Mouse (Mus musculus) gastrocnemius, postnatal 14 days (tissue): ENCODE data around the gene Abhd12b. TPM values are rescaled to one million over a fixed set of nuclear protein-coding genes. Genes with fewer than 3 reads are reported as not detected.

Experiments
- DNase-seq: peaks from one replicate; pipeline ENCODE4 v3.0.0; 2021; ENCODE audit warnings: mixed read lengths
- intact Hi-C: fragments of 180-260 bp; cut with DNase I; formaldehyde crosslinking; loops from one replicate; pipeline ENCODE4 v1.15.1; 2025; ENCODE audit warnings: low total_unique reads
- long read RNA-seq, 2 experiments: library from polyadenylated mRNA; stranded (forward); transcript quantifications; one replicate each; pipeline ENCODE4 v2.0.0; 2021
- total RNA-seq, 2 experiments: library from RNA; stranded (reverse); gene quantifications; 2 replicates each; pipeline ENCODE4 v1.2.3; 2021

Gene Abhd12b
- not detected for total RNA-seq
- long read RNA-seq, experiment 1 = 0 reads
- long read RNA-seq, experiment 2 = 0 reads

- intact Hi-C loops = no loop called here
- DNase-seq = no peak
Observed at GRCm38 (mm10) chr12:70153842-70154241, at the start of gene Abhd12b. Abhd12b (plus strand) TSS chr12:70154142.

DNA sequence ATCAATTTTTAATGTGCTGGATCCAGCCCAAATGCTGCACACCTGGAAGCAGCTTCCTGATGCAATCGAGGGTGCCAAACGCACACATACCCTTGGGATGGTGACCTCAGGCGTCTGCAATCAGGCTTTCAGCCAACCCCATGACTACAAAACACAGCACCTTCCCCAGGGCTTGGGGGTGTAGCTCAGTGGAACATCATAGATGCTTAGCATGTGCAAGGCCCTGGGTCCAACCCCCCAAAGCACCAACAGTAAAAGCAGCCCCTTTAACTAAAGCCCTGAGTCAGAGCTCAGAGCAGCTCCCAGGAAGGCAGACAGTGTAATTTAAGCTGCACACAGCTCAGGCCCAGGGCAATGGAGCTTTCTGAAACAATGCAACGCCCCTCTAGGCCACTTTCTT, 49.7 kb upstream of the Abhd12b start:
- intact Hi-C loops = no loop called here
- DNase-seq = no peak

GRCm38 (mm10) chr12:70104776-70105420, 49.0 kb upstream of the Abhd12b start:
- no peak for DNase-seq
- intact Hi-C loops = no loop called here

GRCm38 (mm10) chr12:70105885-70106284, 48.1 kb upstream of the Abhd12b start:
- no peak for DNase-seq
- intact Hi-C loops = no loop called here

GRCm38 (mm10) chr12:70106508-70106907, 47.4 kb upstream of the Abhd12b start:
- intact Hi-C loops = no loop called here
- no peak for DNase-seq

- no peak for DNase-seq
- intact Hi-C loops = no loop called here
Observed at GRCm38 (mm10) chr12:70108104-70108503, 45.8 kb upstream of the Abhd12b start.

GRCm38 (mm10) chr12:70109921-70110320, 44.0 kb upstream of the Abhd12b start:
- DNase-seq = no peak
- intact Hi-C loops = no loop called here

DNA sequence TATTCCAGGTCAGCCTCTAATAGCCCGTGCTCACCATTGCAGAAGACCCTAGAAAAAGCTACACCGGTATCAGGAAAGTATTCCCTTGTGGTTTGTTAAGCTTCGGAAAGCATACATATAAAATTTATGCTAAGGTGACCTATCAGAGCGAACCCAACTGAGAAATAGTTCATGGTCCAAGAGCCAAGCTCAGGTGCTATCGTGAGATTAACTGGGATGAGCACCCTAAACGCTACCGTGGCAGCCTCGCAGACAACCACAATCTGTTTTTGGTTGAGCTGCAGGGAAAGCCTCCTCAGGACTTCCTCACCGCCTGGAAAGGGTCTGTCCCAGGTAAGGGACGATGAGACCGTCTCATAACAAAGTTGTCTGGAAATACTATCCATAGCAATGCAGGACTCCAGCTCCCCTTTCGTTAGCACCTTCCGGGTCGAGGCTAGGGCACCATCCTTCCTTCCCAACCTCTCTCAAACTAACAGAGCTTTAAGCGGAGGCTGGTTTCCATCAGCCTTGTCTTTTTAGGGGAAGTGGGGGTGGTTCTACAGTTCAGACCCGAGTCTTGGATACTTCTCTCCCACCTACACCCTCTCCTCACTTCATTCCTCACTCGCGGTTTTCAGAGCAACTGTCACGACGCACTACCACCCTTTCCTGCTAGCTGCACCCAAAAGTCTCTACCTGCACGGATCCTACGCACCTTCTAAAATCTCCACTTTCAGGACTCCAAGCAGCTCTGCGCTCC, 43.4 kb upstream of the Abhd12b start:
- DNase-seq = no peak
- intact Hi-C loops = no loop called here

DNA sequence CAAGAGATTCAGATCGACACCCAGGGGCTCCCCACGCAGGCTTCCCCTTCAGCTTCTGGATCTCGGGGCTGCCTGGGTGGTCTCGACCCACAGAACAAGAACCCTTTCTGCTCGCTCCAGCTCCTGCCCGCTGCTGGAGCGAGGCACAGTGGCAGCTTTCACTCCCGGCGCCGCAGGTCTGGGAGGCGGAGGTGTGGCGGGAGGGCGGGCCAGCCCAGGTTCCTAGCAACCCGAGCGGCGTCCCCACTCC, 42.9 kb upstream of the Abhd12b start:
- intact Hi-C loops = no loop called here
- DNase-seq = no peak

GRCm38 (mm10) chr12:70111367-70112089, 42.4 kb upstream of the Abhd12b start:
- intact Hi-C loops = no loop called here
- DNase-seq = peak; percentile 85

DNA sequence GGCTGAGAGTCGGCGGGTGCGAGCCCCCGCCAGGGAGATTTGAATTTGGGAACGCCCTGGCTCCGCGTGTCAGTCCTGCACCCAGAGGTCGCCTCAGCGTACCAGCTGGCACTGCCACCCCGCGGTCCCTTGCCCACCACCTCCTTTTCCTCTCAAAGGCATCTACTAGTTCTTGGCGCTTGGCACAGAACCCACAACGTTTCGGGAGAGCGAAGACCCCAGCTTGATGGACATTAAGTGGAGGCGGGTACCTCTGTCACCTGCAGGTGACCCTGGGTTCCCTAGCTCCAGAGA, 41.9 kb upstream of the Abhd12b start:
- no peak for DNase-seq
- intact Hi-C loops = no loop called here

DNA sequence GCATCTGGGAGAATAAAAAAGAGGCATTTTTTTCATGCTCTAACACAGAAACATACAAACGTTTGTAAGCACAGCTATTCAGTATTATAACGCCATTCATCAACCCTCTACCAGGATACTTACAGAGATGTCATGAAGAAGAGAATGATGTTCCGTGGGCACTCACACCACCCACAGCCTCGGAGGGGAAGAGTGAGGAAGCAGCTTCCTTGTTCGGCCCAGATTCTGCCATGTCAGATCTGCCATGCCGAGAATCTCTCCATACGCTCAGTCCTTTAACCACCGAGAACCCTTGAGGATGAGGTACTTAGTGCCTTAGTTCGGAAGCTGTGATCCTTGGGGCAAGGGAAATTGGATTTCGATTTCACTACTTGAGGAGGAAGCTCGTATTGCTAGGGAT, 40.6 kb upstream of the Abhd12b start, which contains the start of gene Nin:
TSS of gene Nin (minus strand) at position 367 of the 400 bp plus-strand sequence.
- no peak for DNase-seq
- intact Hi-C loops = no loop called here

- intact Hi-C loops = no loop called here
Observed at GRCm38 (mm10) chr12:70117146-70117545, 36.8 kb upstream of the Abhd12b start.

DNA sequence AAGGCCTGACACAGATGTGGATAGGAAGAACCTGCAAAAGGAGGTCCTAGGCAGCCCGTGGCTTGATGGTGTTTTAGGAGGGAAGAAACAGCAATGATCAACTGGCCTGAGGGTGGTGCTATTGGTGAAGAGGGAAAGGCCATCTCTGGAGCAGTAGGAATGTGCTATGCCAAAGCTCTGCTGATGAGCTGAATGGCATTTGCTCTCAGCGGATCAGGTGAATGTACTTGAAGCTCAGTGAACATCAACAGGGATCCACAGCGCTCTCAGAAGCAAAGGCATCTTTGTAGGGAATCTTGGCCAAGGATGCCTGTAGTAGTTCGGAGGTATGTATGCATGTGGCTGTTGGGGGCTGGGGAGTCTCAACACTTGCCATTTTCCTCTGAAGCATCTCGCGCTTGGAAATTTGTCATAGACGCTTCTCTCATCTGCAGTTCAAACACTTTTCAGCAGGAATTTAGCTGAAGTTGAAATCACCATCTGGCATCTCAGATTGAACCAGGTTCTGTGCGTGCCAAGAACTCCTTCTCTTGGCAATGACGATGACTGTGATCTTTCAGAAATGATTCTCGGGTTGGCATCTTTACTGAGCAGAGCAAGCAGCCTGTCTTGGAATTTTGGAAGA, 35.1 kb upstream of the Abhd12b start:
- DNase-seq = no peak
- intact Hi-C loops = no loop called here

More at GRCm38 (mm10) chr12:70117146-70117545, 36.8 kb upstream of the Abhd12b start:
- DNase-seq = no peak

DNA sequence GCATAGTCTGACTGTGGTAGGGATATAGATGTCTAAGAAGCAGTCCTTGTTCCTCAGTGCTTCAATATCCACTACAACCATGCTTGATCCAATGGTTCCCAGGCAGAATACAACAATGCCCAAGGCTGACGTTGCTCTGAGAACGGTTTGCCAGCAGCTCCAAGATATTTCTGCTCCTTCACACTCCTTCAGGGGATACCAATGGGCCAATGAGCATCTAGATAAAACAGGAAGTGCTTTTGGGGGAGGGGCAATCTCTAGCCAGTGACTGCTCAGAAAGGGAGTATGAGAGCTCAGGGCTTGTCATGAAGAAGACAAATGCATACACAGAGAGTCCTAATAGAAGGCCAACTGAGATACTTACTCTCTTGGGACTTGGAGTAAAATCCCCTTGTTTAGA, 34.4 kb upstream of the Abhd12b start:
- intact Hi-C loops = no loop called here
- DNase-seq = no peak

DNA sequence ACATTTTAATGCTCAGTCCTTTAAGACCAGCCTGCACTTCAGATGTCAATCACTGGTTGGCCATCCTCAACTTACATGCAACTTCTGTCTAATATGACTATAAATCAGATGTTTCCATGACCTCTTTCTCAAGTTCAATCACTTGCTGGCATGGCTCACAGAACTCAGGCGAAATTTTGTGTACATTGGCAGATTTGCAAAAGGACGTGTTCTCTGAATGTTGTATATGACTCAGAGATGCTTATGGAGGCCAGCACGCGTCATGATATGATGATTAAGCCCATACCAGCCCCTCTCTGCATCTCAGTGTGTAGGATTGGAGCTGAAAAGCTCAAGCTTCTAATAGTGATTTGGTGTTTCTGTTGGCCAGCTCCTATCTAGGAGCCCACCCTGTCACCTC, 27.3 kb upstream of the Abhd12b start:
- intact Hi-C loops = no loop called here
- DNase-seq = no peak

DNA sequence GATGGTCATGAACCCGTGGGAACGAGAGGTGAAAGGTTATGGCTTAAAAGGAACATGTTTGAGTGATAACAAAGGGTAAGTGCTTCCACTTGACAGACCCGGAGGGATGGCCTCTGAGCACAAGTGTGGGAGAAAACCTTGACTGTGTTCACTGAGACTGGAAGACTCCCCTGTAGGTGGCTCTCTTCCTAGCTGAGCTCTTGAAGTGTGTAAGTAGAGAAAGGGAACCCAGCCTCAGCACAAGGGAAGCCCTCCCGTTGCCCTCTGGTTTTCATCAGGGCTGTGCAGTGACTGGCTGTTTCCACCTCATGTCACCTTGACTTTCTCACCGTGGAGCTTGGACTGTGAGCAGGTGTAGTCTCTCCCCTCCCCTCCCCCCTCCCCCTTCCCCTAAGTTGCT, 24.8 kb upstream of the Abhd12b start:
- no peak for DNase-seq

GRCm38 (mm10) chr12:70131042-70131675, 22.8 kb upstream of the Abhd12b start:
- DNase-seq = peak; percentile 62
- intact Hi-C loops = no loop called here

More for the DNA sequence above, 24.8 kb upstream of the Abhd12b start:
- intact Hi-C loops = no loop called here

DNA sequence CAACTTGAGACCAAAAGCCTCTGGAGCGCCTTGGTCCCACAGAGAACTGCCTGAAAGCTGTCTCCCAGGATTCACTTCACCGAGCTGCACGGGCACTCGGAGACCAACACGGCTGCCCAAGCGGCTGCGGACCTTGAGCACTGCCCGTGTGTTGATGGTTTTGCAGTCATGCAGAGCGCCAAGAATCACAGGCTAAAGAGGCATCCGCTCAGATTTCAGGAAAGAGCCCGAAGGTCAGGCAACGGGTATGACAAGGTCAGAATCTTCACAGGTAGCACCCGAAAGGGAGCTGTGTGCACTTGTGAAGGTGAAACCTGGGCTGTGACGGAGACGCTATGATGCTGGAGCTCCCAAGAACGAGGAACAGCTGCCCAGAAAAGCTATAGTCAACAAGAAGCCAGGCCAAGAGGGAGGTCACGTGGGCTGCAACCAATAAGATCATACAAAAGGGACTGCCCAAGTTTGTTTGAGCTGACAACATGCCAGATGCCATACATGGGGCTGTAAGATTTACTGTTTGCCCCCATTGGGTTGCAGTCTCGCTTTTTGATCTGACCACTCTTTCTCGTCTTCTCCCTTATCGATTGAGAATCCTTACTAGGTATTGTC, 19.2 kb upstream of the Abhd12b start:
- intact Hi-C loops = no loop called here
- DNase-seq = no peak
